Mouse (Mus musculus) lung, adult 2 months (tissue): ENCODE measurements around the gene Itga7. TPM values are rescaled to one million over a fixed set of nuclear protein-coding genes. Genes with fewer than 3 reads are reported as not detected.

Source experiments
- DNase-seq: peaks from one replicate; pipeline ENCODE4 v3.0.0; 2022
- H3K4me1 ChIP-seq: fragments of 200-500 bp; 2 replicates; pipeline ENCODE4 v1.6.1; 2011; ENCODE audit warnings: low read length; ENCODE audit not compliant: control insufficient read depth, insufficient read depth
- H3K4me3 ChIP-seq: fragments of 200-500 bp; replicated peaks from 2 replicates; pipeline ENCODE3; 2011; ENCODE audit warnings: low read depth, mild to moderate bottlenecking, control low read depth, low read length; ENCODE audit errors: extremely low read depth
- CTCF ChIP-seq: fragments of 200-500 bp; IDR thresholded peaks from 2 replicates; pipeline ENCODE4 v1.5.1; 2011; ENCODE audit warnings: mild to moderate bottlenecking, low read length, control low read depth; ENCODE audit not compliant: insufficient read depth
- POLR2A ChIP-seq: fragments of 200-500 bp; IDR thresholded peaks from 2 replicates; pipeline ENCODE4 v1.6.1; 2011; ENCODE audit warnings: low read depth, mild to moderate bottlenecking, control low read depth, low read length, borderline replicate concordance; ENCODE audit errors: extremely low read depth
- WGBS: fragments of 180-500 bp; shearing (Covaris S2); methylation state at CpG from one replicate; pipeline ENCODE4 v1.1.7; 2018; 5-methylcytosine and 5-hydroxymethylcytosine counted together
- polyA plus RNA-seq: library from polyadenylated mRNA; depleted of rRNA; stranded (reverse); fragments of >200 nt; gene quantifications from 2 replicates; pipeline ENCODE4 v1.2.3, GENCODE M21; 2012

The Itga7 gene
- polyA plus RNA-seq, 1 experiment: 37.6 TPM

DNA sequence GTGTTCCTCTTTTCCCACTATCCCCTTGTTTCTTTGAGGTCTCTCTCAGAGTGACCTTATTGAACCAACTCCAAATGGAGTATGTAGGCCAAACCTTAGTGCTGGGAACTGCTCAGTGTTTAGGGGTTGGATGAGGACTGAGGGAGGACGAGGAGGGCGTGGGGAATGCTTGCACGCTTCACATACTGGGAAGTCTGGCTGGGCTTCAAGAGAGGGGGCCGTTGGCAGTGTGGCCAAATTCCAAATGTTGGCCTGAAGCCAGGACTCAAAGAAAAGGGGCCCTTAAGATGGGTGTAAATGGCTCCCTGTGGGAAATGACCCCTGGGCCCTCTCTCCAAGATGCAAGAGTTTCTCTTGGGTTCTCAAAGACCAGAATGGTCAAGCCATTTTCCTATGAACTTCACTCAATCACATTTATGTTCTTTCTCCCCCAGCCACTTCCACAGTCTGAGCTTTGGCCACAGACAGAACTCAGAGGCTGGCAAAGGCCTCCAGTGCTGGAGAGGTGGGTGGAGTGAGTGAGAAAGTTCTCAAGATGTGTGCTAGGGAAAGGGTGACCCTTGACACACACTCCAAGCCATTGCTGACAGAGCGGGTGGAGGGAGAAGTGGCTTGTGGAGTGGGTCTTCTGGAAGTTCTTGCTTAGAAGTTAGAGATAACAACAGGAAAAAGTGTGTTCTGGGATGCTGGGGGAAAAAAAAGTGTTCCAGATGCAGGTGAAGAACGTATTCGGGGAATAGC, 3.8 kb upstream of the Itga7 start:
- Histone ChIP-seq H3K4me1 (peaks cover 7% of the 10 kb centered on the region; the same call in 1 of the 2 replicates), H3K4me3 (no peak overlapping the region)
- WGBS: 53% methylated on average over 7 of the region's 7 CpGs
- TF ChIP-seq CTCF (no peak), POLR2A (no peak)
- DNase-seq: peak; percentile 56

DNA sequence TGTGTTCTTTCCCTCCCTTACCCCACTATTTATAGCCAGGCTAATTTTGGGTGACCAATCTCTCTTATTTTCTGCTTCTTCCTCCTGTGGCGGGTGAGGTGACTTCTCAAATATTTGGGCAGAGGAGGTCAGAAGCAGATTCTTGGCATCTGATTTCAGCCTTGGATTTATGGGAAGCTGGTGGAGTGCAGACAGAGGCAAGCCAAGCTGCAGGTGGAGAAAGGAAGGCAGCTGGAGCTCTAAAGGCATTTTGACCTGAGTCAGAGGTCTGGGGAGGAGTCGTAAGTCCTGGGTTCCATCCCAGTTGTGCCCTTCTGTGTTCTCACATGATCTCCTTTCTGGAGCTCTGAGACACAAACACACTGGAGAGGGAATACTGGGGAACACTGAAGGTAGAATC, 2.2 kb upstream of the Itga7 start:
- no peak for DNase-seq
- H3K4me1 ChIP-seq: peaks cover 7% of the 10 kb centered on the region; the same call in 1 of the 2 replicates
- WGBS: 46% methylated on average over 2 of the region's 2 CpGs
- TF ChIP-seq CTCF (no peak), POLR2A (no peak)
- H3K4me3 ChIP-seq: no peak overlapping the region

DNA sequence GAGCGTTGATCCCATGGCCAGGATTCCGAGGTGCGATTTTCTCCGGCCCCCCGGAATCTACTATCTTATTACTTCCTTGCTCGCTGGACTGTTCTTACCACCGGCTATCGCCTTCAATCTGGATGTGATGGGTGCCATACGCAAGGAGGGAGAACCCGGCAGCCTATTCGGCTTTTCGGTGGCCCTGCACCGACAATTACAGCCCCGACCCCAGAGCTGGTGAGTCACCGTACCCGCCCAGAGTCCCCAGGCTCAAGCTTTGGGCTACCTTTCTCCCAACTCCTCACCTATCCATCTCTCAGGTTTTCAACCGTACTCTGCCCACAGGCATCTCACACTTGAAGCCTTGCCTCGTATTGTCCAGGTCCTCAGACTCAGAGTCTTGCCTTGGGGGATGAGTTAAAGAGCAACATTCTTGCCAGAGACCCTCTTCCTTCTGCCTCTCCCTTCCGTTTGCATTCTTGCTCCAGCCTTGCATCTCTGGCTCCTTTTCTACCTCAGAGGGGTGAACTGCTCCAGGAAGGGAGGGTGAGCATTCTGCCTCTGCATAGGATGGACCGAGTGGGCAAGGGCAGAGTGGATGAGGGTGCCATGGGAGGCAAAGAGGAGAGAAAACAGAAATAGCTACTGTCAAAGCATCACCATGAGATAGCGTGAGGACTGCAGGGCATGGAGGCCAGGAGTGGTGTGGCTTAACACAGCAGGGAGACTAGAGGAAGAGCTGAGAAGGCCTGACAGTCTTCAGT, 531 bp downstream of the Itga7 start:
- TF ChIP-seq POLR2A (no peak), CTCF (no peak)
- WGBS: 3% methylated on average over 21 of the region's 21 CpGs
- Histone ChIP-seq H3K4me1 (peaks cover 11% of the 10 kb centered on the region), H3K4me3 (peak overlapping the region; percentile 44)
- DNase-seq: peak; percentile 17

DNA sequence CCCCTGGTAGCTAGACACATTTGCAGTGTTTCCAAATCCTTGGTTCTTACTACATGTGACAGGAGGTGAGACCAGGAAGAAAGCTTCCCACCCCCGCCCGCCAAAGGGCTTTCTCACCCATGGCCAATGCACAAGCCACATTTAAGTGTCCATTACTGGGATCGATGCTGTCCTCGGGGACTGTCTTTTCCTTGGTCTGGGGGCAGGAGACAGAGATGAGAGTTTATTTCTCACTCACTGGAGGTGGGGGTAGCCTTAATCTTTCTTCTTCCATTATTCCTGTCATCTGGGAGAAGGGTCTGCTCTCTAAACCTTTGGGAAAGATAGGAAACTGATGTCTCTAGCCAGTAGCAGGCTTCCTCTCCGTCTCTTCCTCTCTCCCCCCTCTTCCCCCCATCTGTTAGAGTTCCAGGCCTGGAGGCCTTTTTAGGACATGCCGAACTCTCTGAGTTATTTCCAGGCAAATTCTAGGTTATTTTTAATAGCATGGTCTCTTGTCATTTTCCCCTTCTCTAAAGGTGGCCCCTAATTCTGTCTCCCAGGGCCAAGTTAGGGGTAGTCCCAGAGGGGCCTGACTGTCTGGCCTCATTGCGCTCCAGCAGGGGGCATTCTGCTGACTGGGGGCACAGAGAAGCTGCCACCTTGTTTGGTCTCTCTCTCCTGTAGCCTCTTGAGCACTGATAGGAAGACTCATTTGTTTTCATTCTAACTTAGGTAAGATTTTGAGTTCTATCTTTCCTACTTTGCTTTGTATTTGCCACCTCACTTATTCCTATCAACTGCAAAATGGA, 1.6 kb downstream of the Itga7 start:
- Histone ChIP-seq H3K4me1 (peaks cover 9% of the 10 kb centered on the region), H3K4me3 (no peak overlapping the region)
- 62% methylated on average over 7 of the region's 7 CpGs for WGBS
- TF ChIP-seq CTCF (no peak), POLR2A (no peak)
- no peak for DNase-seq

DNA sequence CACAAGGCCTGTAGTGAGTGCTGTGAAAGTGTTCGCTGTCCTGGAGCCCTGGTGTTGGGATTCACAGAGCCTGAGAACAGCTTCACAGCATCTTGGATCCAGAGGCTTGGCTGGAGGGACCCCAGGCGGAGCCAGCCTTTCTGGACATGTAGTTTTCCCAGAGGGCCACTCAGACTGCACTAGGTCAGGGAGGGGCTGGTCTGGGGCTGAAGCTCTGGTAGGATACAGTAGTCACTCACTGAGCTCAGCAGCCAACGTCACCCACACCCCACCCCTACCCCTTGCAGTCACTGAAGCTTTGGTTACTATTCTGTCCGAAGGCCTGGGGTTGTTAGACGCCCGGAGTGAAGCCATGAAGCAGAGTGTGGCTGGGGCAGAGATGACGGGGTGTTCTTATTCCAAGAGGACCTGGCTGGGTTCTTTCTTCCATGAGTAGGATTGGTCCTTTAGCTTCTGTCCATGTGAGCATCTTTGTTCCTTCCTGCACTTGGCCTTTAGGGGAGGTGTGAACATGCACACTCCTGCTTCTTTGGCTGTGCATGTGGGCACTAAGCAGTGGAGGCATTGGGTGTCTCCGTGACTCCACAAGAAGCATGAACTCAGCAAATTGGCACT, 2.3 kb downstream of the Itga7 start:
- WGBS: 75% methylated on average over 8 of the region's 8 CpGs
- no peak for DNase-seq
- Histone ChIP-seq H3K4me1 (peaks cover 9% of the 10 kb centered on the region), H3K4me3 (no peak overlapping the region)
- TF ChIP-seq POLR2A (no peak), CTCF (no peak)

DNA sequence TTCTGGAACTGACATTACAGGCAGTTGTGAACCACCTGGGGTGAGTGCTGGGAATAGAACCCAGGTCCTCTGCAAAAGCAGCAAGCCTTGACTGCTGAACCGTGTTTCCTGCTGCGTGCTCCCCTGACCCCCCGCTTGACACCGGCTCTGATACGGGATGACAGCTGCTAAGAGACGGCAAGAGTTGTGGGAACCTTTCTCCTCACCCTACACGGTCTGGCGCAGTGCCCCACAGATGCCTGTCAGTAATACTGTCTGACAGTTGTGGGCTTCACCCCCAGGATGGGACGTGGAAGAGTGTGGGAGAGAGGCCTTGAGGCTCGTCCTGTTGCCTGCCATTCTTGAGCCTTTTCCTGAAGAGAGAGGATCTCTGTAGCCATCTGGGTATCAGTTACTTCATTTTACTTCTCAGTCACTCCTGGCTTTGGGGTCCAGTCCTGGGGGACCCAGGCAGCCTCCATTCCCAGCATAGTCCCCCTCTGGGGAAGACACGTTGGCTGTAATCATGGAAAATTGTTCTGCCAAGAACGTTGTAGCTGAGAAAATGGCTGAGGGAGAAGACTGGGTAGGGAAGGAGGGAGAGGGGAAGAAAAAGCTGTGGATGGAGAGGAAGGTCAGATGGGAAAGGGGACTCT, 4.3 kb downstream of the Itga7 start:
- Histone ChIP-seq H3K4me3 (no peak overlapping the region), H3K4me1 (peaks cover 9% of the 10 kb centered on the region)
- 72% methylated on average over 12 of the region's 12 CpGs for WGBS
- no peak for TF ChIP-seq POLR2A
- TF ChIP-seq CTCF: no peak
- DNase-seq: no peak

DNA sequence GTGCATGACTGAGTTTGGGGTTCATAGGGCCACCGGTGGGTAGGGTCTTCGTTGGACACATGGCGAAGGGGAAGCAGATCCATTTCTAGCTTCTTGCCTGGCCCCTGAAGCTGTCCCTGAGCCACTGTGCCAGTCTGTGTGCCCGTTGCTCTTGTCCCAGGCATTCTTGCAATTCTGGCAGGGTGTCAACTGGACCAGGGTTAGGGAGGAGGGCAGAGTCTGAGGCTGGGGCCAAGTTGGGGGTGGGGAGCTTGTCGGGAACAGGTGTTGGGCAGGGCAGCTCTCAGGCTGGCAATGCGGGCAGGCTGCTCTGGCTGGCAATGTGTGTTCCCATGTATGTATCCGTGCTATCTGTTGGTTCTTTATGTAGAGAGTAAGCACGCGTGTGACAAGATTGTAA, 4.8 kb downstream of the Itga7 start:
- peaks cover 9% of the 10 kb centered on the region for H3K4me1 ChIP-seq
- 70% methylated on average over 9 of the region's 9 CpGs for WGBS
- TF ChIP-seq CTCF (no peak), POLR2A (no peak)
- DNase-seq: peak; percentile 70
- no peak overlapping the region for H3K4me3 ChIP-seq

DNA sequence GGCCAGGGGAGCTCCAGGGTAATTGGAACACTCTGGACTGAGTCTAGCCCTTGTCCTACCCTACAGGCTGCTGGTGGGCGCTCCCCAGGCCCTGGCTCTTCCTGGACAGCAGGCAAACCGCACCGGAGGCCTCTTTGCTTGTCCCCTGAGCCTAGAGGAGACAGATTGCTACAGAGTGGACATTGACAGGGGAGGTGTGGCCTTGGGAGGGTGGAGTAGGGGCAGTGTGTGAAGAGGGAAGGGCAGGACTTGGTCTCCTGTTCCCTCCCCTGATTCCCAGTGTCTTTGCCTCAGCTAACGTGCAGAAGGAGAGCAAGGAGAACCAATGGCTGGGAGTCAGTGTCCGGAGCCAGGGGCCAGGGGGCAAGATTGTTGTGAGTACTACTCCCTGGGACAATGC, 5.4 kb downstream of the Itga7 start:
- TF ChIP-seq CTCF: no peak
- no peak for TF ChIP-seq POLR2A
- Histone ChIP-seq H3K4me3 (no peak overlapping the region), H3K4me1 (peaks cover 7% of the 10 kb centered on the region)
- peak; percentile 24 for DNase-seq
- WGBS: 39% methylated on average over 5 of the region's 5 CpGs
